20 mouse cellular contexts compared by ENCODE assay signal in the genomic region with DNA sequence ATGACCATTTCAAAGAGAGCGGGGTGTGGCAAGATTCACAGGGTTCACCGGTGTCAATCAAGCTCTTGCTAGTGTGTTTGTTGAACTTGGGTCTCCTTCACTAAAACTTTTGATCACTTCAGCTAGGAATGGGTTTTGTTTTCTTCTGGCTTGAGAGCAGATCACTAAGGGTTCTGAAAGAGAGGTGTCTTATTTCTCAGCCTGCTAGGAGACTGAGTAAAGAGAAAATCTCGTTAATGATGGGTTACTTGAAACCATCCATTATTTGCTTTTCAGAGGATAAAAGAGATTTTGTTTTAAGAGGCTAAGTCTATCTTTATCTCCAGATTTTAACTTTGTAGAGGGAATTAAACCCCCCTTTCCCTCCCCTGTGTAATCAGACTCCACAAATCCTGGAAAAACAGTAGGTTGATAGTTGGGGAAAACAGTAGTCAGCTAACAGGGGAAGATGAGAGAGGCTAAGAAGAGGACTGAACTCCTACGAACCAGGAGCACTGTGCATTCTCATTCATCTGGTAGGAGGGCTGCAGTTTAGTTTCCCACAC. TPM values are rescaled to one million over a fixed set of nuclear protein-coding genes. Genes with fewer than 3 reads are reported as not detected.
DNase-seq lines count a peak whose midpoint lies in the region; ATAC-seq and TF ChIP-seq lines count a peak whose summit lies in the region.
"Had no signal": no experiment of that assay in that cellular context is flagged by ENCODE, and none has a peak within 500 bp of the region (broad histone marks: within the 10 kb centered on the region; RNA-seq: fewer than 3 reads in every experiment).

No protein-coding gene starts in this region.

- no peaks in the 10 kb centered on the region for H3K27me3 ChIP-seq in embryonic facial prominence, embryonic 11.5 days (ENCODE audit: control insufficient read depth, insufficient read depth, low read length)
- H3K27me3 ChIP-seq in embryonic facial prominence, embryonic 10.5 days (replicated peaks; ENCODE audit: low read depth, poor library complexity, severe bottlenecking) = no peaks in the 10 kb centered on the region
- no peaks in the 10 kb centered on the region for H3K27me3 ChIP-seq in kidney, postnatal 0 days (ENCODE audit: insufficient read depth, low read length)
- H3K27me3 ChIP-seq in embryonic facial prominence, embryonic 15.5 days = no peaks in the 10 kb centered on the region
- H3K27me3 ChIP-seq: CH12.LX; forebrain, embryonic 12.5 days; intestine, embryonic 15.5 days had no signal

- no peak for TF ChIP-seq CTCF in kidney, postnatal 0 days (IDR thresholded peaks at IDR 0.05; ENCODE audit: low read depth)

- H3K4me3 ChIP-seq in embryonic facial prominence, embryonic 11.5 days (ENCODE audit: low read depth, low read length) = no peak overlapping the region
- no peak overlapping the region for H3K4me3 ChIP-seq in embryonic facial prominence, embryonic 10.5 days
- no peak overlapping the region for H3K4me3 ChIP-seq in kidney, postnatal 0 days (replicated peaks; ENCODE audit: low read depth, low read length)
- no peak overlapping the region for H3K4me3 ChIP-seq in embryonic facial prominence, embryonic 15.5 days (replicated peaks)
- H3K4me3 ChIP-seq: forebrain, embryonic 12.5 days; heart, adult 2 months; hindbrain, embryonic 10.5 days; intestine, embryonic 15.5 days had no signal

- H3K27ac ChIP-seq in embryonic facial prominence, embryonic 11.5 days (replicated peaks; ENCODE audit: low read depth, low read length) = no peak overlapping the region
- no peak overlapping the region for H3K27ac ChIP-seq in embryonic facial prominence, embryonic 10.5 days (replicated peaks)
- no peak overlapping the region for H3K27ac ChIP-seq in kidney, postnatal 0 days
- H3K27ac ChIP-seq in embryonic facial prominence, embryonic 15.5 days (replicated peaks) = no peak overlapping the region
- H3K27ac ChIP-seq: forebrain, embryonic 12.5 days; heart, adult 2 months; hindbrain, embryonic 10.5 days; hindbrain, embryonic 14.5 days; intestine, embryonic 15.5 days had no signal

- ATAC-seq in embryonic facial prominence, embryonic 11.5 days (replicated peaks; ENCODE audit: insufficient number of reproducible peaks, low FRiP score, low TSS enrichment, low read depth) = no peak
- no peak for ATAC-seq in kidney, postnatal 0 days (replicated peaks; ENCODE audit: low FRiP score, low read depth)
- ATAC-seq in embryonic facial prominence, embryonic 15.5 days (ENCODE audit: insufficient number of reproducible peaks, low FRiP score, low TSS enrichment, low read depth) = peak; percentile 39
- ATAC-seq: forebrain, embryonic 16.5 days; intestine, embryonic 15.5 days; Patski had no signal

- WGBS in embryonic facial prominence, embryonic 11.5 days = 41% methylated on average over 4 of the region's 4 CpGs
- 46% methylated on average over 4 of the region's 4 CpGs for WGBS in embryonic facial prominence, embryonic 10.5 days
- WGBS in kidney, postnatal 0 days = 22% methylated on average over 4 of the region's 4 CpGs
- 36% methylated on average over 4 of the region's 4 CpGs for whole genome bisulfite sequencing in embryonic facial prominence, embryonic 15.5 days

- H3K4me1 ChIP-seq in embryonic facial prominence, embryonic 11.5 days (ENCODE audit: control insufficient read depth, insufficient read depth, low read length) = no peaks in the 10 kb centered on the region
- H3K4me1 ChIP-seq in embryonic facial prominence, embryonic 10.5 days = no peaks in the 10 kb centered on the region
- H3K4me1 ChIP-seq in kidney, postnatal 0 days (replicated peaks; ENCODE audit: insufficient read depth, low read length) = no peaks in the 10 kb centered on the region
- H3K4me1 ChIP-seq in embryonic facial prominence, embryonic 15.5 days = no peaks in the 10 kb centered on the region
- H3K4me1 ChIP-seq: forebrain, embryonic 12.5 days; hindbrain, embryonic 10.5 days; intestine, embryonic 15.5 days had no signal

- peak; percentile 26 for DNase-seq in embryonic facial prominence, embryonic 11.5 days (ENCODE audit: low spot score)
- DNase-seq in embryonic facial prominence, embryonic 10.5 days (ENCODE audit: low spot score) = no peak
- peak; percentile 46 for DNase-seq in kidney, postnatal 0 days (ENCODE audit: low spot score)
- no peak for DNase-seq in kidney, postnatal 25 days
- no peak for DNase-seq in right cerebral cortex, postnatal 14 days
- DNase-seq: adrenal gland, adult 2 months; adrenal gland, postnatal 25 days; cerebellum, adult 2 months; cerebellum, postnatal 10 days; gastrocnemius, postnatal 10 days; heart, adult 2 months had no signal

- no peak overlapping the region for H3K9ac ChIP-seq in embryonic facial prominence, embryonic 11.5 days (replicated peaks; ENCODE audit: low read length)
- no peak overlapping the region for H3K9ac ChIP-seq in kidney, postnatal 0 days (ENCODE audit: low read depth, low read length)
- H3K9ac ChIP-seq in embryonic facial prominence, embryonic 15.5 days = no peak overlapping the region
- H3K9ac ChIP-seq: forebrain, embryonic 12.5 days; hindbrain, embryonic 14.5 days; intestine, embryonic 15.5 days had no signal

- no peaks in the 10 kb centered on the region for H3K36me3 ChIP-seq in embryonic facial prominence, embryonic 11.5 days (replicated peaks; ENCODE audit: control insufficient read depth, insufficient read depth, low read depth, low read length)
- H3K36me3 ChIP-seq in embryonic facial prominence, embryonic 10.5 days (replicated peaks) = no peaks in the 10 kb centered on the region
- no peaks in the 10 kb centered on the region for H3K36me3 ChIP-seq in kidney, postnatal 0 days (ENCODE audit: insufficient read depth, low read length)
- no peaks in the 10 kb centered on the region for H3K36me3 ChIP-seq in embryonic facial prominence, embryonic 15.5 days
- H3K36me3 ChIP-seq: forebrain, embryonic 12.5 days; hindbrain, embryonic 10.5 days; intestine, embryonic 15.5 days had no signal

- no peak overlapping the region for H3K4me2 ChIP-seq in embryonic facial prominence, embryonic 11.5 days (ENCODE audit: low read depth, low read length)
- no peak overlapping the region for H3K4me2 ChIP-seq in kidney, postnatal 0 days (ENCODE audit: low read length)
- H3K4me2 ChIP-seq in embryonic facial prominence, embryonic 15.5 days (replicated peaks) = no peak overlapping the region
- H3K4me2 ChIP-seq: forebrain, embryonic 12.5 days; heart, embryonic 11.5 days; hindbrain, embryonic 14.5 days; intestine, embryonic 15.5 days had no signal

- no peaks in the 10 kb centered on the region for H3K9me3 ChIP-seq in embryonic facial prominence, embryonic 11.5 days (replicated peaks; ENCODE audit: control insufficient read depth, low read length)
- H3K9me3 ChIP-seq in embryonic facial prominence, embryonic 10.5 days = no peaks in the 10 kb centered on the region
- H3K9me3 ChIP-seq in kidney, postnatal 0 days (replicated peaks; ENCODE audit: low read length) = no peaks in the 10 kb centered on the region
- no peaks in the 10 kb centered on the region for H3K9me3 ChIP-seq in embryonic facial prominence, embryonic 15.5 days (replicated peaks)
- H3K9me3 ChIP-seq: forebrain, embryonic 12.5 days; hindbrain, embryonic 10.5 days; intestine, embryonic 15.5 days had no signal

RNA-seq across cellular contexts. Expression of gene Rfk, which starts 19.1 kb away (rescaled TPM):
- 94.3 and 98.3 TPM in 2 replicates for polyA plus RNA-seq in embryonic facial prominence, embryonic 11.5 days (2014; fragmentation: Nextera tagmentation; extraction: Ambion mirVana)
- 62.1 and 69.7 TPM in 2 replicates for polyA plus RNA-seq in embryonic facial prominence, embryonic 10.5 days (2016; fragmentation: Nextera tagmentation; extraction: Ambion mirVana)
- 97.5 and 103 TPM in 2 replicates for polyA plus RNA-seq in kidney, postnatal 0 days (2015; fragmentation: Nextera tagmentation; extraction: Ambion mirVana)
- polyA plus RNA-seq in embryonic facial prominence, embryonic 15.5 days (2015; fragmentation: Nextera tagmentation; extraction: Ambion mirVana) = 78.0 and 88.6 TPM in 2 replicates

RNA-seq across cellular contexts. Expression of gene Gcnt1, which starts 40.3 kb away (rescaled TPM):
- 5.4 and 5.7 TPM in 2 replicates for polyA plus RNA-seq in embryonic facial prominence, embryonic 11.5 days (2014; fragmentation: Nextera tagmentation; extraction: Ambion mirVana)
- 3.0 and 3.7 TPM in 2 replicates for polyA plus RNA-seq in embryonic facial prominence, embryonic 10.5 days (2016; fragmentation: Nextera tagmentation; extraction: Ambion mirVana)
- 62.8 and 69.8 TPM in 2 replicates for polyA plus RNA-seq in kidney, postnatal 0 days (2015; fragmentation: Nextera tagmentation; extraction: Ambion mirVana)
- polyA plus RNA-seq in embryonic facial prominence, embryonic 15.5 days (2015; fragmentation: Nextera tagmentation; extraction: Ambion mirVana) = 5.2 TPM in 2 replicates

Comparison
In these comparisons a context has a peak if more than half of its experiments do, and no peak if none do; other contexts are left out.
1. DNase-seq: peak in embryonic facial prominence, embryonic 11.5 days (single experiment) and kidney, postnatal 0 days (single experiment); none in embryonic facial prominence, embryonic 10.5 days (single experiment), kidney, postnatal 25 days (0 of 2) and right cerebral cortex, postnatal 14 days (single experiment).